Mouse (Mus musculus): ENCODE measurements at regions not wholly inside any gene's neighbourhood (a gene's known extent, or its start where the extent isn't known, plus 50 kb on each side); places are given as distances from the start of the nearest gene placed in this dataset.

DNA sequence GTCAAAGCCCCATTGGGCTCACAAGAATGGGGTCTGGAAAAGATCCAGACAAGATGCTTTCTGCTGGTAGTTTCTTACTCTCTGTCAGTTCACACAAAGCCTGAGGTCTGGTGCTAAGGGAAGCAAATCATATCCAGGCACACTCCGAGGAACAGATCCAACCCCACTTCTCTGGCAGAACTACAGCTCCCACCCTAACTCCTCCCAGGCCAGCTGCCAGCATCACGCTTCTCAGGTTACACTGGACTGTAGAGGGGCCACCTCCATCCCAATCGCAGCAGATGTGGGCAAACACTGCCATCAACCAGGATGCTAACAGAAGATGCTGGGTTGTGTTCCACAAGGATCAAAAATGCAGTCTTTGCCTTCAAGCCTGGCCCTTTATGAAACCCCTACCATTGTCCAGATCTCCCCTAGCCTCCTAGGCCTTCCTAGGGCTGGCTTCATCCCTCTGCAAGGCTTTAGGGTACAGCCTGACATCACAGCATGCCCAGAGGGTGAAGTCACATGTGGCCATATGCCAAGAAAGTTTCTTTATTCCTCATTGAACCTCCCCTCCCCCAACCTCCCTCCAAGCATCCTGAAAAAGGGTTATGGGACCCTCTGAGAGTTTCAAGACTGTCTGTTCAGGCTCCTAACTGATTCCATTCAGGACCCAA, 99.6 kb upstream of the 2610301B20Rik start:
- no peak for DNase-seq (ENCODE audit: low read depth)

DNA sequence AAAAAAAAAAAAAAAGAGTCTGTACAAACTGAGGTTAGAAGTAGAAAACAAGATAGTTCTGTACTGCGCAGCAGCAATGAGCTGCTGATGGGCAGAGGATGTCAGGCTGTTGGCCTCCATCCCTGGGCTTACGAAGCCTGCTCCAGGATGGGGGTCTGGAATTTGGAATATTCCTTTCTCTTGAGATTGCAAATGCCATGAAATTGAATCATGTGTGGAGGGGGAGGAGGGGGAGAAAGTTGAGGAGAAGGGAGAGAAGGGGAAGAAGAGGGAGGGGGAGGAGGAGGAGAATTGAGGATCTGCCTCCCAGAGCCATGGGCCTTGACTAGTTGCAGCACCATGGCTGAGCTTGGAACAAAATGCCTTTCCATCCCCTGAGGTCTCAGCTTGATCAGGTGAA, 87.6 kb upstream of the 2610301B20Rik start:
- no peak for DNase-seq (ENCODE audit: low read depth)

DNA sequence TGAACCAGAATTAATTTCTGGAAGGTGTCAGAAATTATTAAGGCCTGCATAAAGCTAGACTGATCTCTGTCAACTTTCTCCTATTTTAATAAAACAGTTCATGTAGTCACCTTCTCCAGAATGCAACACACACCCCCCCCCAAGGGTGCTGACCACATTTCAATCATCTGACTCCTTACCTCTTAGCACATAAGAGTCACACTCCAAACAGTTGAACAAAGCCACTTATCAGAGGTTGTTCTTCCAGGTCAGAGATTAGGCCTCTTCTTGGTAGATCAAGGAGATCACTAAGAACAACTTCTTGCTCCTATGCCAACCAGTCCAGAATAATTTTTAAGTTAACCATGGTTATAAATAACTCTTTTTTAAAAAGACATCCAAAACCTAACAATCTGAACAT, 86.0 kb upstream of the 2610301B20Rik start:
- DNase-seq (ENCODE audit: low read depth), result no peak

DNA sequence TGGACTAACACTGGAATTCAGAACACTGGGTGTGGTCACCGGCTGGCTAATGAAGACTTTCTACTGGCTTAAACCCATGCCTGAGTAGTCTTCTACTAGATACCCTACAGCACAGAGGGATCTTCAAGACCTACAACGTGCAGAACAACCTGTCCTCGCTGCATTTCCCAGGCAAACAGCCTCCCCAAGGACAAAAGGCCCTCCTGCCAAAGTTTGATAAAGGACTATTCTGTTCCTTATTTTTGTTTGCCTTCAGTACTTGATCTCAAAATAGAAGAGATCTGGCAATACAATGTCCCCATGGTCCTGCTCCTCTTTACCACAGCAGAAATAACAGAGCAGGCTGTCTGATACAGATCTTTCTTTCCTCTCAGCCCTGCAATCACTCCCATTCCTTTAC, 85.2 kb upstream of the 2610301B20Rik start:
- DNase-seq (ENCODE audit: low read depth), result no peak

DNA sequence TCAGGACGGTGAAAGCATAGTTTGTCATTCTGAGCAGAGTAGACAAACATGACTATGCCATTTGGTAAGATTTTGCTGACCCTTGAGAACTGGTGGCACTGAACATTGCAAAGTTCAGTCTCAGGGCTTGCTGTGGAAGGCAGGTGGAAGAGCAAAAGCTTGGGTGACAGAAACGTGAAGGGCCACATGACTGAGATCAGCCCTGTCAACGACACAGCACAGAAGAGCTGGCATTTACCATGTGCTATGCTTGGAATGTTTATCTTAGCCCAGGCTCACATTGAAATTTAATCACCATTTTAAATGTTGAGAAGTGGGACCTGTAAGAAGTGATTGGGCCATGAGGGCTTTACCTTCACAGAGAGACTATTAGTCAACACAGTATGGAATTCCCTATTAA, 81.7 kb upstream of the 2610301B20Rik start:
- no peak for DNase-seq (ENCODE audit: low read depth)

DNA sequence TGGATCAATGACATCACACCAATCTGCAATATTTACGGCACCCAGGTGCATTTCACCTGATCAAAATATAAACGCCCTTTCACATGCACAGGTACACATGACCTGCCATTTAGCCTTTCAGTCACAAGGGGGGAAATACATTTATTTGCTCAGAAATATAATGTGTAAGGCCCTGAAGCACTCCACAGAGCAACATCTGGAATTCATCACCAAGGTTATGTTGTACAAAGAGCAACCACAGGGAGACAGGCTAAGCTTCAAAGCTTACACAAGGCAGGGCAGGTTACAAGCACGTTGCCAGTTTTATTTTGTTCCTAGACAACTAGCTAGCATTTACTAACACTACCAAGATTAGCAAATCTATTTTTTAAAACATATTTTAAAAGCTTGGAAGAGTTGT, 79.8 kb upstream of the 2610301B20Rik start:
- no peak for DNase-seq (ENCODE audit: low read depth)

DNA sequence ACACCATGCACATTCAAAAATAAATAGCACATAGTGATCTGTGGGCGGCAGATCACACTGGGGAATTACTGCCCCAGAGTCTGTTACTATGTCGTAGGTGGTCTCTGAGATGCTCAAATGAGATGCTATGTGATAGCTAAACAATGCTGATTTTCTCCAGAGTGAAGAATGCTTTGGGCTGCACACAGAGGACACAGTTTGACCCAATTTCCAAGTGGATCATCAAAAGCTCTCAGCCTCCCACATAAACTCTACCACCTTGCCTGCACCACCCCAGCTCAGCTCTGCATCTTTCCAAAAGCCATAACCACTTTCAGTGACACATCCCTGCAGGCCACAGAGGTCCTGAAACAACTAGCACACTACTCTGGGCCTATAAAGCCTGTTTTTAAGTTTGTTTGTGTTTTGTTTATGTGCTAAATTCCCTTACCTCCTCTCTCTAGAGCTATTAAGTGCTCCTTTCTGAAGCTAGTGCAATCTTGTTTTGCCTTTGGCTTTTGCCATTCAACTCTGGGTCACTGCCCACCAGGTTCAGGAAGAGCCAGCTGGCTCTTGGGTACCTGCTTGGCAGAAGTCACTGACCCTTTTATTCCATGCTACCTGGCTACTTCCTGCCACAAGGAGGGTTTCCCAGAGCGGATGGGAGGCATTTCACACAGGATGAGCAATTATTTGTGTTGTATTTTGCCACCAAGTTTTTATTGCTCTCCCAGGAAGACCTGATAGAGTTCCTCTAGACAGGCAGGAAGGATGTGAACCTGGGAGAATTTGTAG, 73.3 kb upstream of the 2610301B20Rik start:
- no peak for DNase-seq (ENCODE audit: low read depth)

DNA sequence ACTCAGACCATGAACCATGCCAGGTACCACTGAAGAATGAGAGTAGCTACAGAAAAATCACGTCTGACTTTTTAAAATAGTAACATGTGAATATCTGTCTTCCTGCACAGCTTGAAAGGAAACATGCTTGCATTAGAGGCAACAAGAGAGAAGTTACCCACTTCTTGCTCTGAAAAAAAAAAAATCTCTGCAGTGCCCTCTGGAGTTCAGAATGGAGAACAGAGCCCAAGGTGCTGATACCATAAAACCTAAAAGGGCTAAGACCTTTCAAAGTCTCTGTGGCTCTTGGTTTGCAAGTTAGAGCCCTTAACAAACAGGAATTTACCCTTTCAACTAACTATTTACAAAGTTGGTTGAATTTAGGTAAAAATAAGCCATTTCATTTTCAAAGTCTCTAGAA, 69.6 kb upstream of the 2610301B20Rik start:
- no peak for DNase-seq (ENCODE audit: low read depth)

DNA sequence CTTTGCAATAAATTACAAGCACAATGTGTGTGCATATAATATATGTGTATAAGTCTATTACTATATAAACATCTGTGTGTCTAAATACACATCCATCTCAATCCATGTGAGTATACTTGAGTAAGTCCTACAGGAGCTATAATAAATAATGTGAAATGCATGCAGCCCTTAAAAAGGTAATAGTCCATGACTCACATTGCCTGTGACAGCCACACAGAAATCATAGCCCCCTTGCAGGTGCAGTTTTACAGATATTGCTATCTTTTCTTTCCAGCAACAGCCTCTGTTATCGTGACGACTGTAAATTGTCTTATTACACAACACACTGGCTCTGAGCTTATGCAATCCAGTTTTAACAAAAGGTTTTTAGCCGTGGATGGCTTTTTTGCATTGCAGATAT, 67.0 kb upstream of the 2610301B20Rik start:
- no peak for DNase-seq (ENCODE audit: low read depth)

DNA sequence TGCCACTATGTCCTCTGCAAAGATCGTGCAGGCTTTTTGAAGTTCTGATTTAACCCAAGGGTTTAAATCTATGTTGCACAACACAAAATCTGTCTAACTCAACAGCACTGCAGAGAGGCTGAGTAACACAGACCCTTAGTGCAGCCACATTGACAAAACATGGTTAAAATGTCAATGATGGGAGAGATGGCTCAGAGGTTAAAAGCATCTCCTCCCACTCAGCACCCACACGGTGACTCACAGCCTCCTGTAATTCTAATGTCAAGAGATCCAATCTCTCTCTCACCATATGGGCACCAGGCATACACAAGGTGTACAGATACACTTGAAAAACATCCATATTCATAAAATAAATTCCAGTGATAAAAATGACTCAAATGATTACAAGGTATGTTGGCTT, 61.4 kb upstream of the 2610301B20Rik start:
- no peak for DNase-seq (ENCODE audit: low read depth)
